Mouse (Mus musculus): ENCODE measurements around the gene Trip12. TPM values are rescaled to one million over a fixed set of nuclear protein-coding genes. Genes with fewer than 3 reads are reported as not detected.
A peak's percentile ranks its signal among the peaks of the same experiment; 100 is the strongest.

Trip12 gene
- polyA plus RNA-seq, 3 experiments from 2014 or later: 143 to 156 (median 151) TPM

DNA sequence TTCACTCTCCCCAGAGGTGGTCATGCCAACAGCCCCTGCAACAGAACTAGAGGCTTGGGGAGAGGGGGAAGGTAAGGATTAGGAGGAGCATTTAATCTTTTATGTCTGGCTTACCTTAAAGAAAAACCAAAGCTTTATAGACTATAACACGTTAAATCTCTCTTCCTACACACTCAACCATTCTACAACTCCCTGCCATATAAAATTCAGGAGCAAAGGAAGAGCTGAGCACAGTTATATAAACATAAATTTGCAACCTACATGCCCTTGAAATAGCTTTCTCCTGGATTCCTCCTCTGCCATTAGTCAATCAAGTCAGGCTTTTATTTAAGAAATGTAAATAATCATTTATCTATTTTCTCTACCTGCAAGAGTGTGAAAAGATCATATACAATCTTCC lies 62.9 kb downstream of the Trip12 start:
- no peak for ATAC-seq

DNA sequence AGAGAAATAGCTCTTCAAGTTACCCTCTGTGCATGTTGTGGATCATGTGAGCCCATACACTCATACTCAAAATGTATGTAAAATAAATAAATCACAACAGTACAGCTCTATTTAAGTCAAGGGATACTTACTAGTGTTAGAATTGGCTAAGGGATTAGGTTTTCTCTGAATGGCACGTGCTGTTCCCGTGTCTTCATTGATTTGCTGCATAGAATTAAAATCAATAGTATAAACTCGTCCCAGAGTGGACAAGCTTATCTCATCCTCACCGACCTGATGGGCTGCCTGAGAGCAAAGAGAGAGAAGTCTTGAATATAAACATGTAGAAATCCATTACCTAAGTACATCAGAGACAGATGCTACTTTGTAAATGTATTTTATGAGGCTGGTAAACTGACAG lies 81.5 kb downstream of the Trip12 start:
- no peak for ATAC-seq

GRCm38 (mm10) chr1:84742156-84742555 lies 98.2 kb downstream of the Trip12 start:
- peak; percentile 82 for ATAC-seq

GRCm38 (mm10) chr1:84740080-84740479 lies 100.2 kb downstream of the Trip12 start:
- ATAC-seq: no peak

DNA sequence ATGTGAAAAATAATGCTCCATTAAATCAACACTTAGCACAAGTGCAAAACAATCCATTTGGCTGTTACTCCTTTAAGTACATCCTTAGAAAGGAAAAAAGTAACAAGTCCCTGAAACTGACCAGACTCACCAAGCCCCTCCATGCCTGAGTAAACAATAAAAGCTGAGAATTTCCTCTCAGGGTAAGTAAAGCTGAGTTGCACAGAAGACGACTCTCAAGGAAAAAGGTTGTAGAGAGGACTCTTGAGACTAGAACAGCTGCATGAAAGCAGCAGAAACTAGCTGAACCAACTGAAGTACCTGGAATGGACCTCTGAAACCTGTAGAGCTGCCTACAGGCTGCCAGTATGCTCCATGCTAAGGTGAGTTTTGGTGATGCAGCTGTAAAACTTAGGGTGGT lies 103.2 kb downstream of the Trip12 start:
- ATAC-seq: no peak

DNA sequence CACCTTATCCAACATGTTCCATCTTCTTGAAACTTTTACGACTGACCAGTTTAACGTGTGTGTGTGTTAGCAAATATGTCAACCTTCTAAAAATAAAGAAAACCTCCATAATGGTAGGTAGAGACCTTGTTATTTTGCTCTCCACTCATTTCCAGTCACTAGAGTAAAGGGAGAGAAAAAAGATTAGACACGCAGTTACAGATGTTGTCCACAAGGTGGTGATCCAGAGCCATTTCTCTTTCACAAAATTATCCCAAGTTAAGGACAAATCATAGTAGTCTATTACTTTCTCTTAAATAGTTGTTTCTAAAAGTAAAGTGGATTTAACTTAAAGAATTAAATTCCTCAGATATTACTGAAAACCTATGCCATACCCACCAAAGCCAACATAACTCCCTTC lies 106.5 kb downstream of the Trip12 start:
- ATAC-seq: peak; percentile 63

DNA sequence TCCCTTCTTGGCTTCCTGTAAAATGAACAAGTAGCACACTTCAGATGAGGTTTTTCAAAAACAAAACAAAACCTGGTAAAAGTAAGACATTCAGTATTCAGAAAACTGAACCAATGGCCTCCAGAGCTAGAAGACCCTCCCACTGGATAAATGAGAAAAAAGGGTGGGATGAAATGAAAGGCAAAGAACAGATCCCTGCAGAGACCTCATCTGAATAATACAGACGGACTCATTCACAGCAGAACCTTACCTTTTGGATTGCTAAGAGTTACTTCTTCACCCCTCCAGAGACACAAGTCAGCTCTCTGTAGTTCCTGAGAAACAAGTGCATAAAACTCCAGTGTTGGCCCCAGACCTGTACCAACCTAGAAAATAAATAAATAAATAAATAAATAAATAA lies 108.6 kb downstream of the Trip12 start:
- ATAC-seq: no peak

- no peak for ATAC-seq
Measured at GRCm38 (mm10) chr1:84722841-84723240, 117.5 kb downstream of the Trip12 start.

- no peak for ATAC-seq
Measured at GRCm38 (mm10) chr1:84722371-84722770, 117.9 kb downstream of the Trip12 start.

GRCm38 (mm10) chr1:84721942-84722341 lies 118.4 kb downstream of the Trip12 start:
- ATAC-seq: no peak

- ATAC-seq: no peak
Measured at GRCm38 (mm10) chr1:84709810-84710785, 130.2 kb downstream of the Trip12 start.

DNA sequence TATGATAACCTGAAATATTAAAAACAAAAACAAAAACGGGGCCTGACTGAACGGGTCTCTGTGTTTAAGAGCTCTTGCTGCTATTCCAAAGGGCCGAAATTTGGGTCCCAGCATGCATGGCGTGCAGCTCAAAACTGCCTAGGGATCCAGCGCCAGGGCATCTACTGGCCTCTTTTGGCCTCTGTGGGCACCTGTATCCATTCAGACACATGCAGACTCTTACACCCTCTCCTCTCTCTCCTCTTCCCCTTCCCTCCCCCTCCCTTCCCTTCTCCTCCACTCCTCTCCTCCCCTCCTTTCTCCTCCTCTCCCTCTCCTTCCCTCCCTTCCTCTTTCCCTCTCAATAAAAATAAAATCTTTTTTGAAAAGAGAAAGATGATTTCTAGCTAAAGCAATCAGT lies 130.9 kb downstream of the Trip12 start:
- ATAC-seq: no peak

GRCm38 (mm10) chr1:84700254-84700653 lies 140.1 kb downstream of the Trip12 start:
- ATAC-seq: no peak

GRCm38 (mm10) chr1:84697136-84697535 lies 143.2 kb downstream of the Trip12 start:
- no peak for ATAC-seq

DNA sequence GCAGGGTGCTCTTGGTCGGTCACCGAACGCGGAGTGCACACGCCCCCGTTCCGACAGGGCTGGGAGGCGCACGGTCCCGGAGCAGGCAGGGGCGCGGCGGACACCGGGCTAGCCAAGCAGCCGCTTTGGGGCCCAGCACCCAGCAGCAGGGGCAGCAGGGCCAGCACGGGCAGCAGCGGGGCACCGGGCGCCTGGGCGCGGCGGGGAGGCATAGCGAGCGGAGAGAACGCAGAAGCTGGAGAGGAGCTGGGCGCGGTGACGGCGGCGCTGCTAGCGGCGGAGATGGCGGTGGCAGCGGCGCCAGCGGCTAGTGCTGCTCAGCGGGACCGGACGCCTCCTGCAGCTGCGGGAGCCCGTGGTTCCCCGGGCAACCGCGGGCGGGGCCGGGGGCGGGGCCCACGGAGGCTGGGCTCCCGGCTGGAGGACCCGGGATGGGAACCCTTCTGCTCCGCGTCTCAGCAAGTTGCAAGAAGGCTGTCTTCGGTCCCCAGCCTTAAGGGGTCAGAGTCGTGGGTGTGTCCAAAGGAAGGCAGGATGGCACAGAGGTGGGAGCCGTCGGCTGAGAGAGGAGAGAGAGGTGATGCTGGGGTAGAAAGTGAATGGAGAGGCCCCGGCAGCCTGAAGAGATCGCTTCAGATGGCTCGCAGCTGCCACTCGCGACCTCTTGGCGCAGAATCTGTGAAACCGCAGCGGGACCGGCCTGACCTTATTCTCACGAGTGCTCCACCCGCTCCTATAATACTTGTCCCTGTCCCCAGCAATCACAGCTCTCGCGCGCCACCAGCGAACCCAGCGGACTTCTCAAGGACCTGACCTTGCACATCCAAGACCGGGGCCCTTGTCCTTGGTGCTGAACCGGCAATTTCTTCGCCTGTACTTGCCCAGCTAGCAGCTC lies 144.6 kb downstream of the Trip12 start, which contains the start of gene Dner:
Dner (minus strand) TSS at position 705 of the 895 bp plus-strand sequence.
- no peak for ATAC-seq

DNA sequence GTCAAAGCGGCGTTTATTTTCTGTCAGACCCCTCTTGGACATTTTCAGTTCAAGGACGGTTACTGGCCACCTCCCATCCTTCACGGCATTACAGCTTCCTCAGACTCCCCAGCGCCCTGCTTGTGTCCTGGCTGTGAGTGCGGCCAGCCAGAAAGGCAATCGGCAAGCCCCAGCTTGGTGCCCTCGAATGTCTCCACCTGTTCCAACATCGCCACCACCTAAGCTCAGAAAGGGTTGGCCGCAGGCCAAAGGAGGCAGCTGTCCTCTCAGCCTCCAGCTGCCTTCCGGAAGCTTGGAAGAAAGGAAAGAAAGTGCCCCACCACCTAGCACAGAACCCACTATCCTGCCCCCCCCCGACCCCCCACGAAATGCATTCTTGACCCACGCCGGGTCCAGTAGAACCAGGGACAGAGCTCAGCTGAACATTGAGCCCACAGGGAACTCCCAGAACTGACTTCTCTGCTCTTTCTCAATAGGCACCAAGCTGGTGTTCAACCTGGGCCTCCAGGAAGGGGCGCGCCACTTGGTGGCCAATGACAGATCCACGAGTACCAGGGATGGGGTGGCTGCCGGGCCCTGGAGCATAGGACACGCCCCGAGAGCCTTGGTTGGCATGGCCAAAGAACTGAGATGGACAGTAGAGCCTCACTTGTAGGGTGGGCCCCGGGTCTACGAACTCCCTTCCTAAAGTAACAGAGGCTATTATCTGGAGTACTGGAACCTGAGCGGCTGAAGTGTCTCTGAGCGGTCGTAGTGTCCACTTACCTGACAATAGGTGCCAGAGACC lies 145.4 kb downstream of the Trip12 start:
- ATAC-seq: no peak

GRCm38 (mm10) chr1:84677910-84678309 lies 162.4 kb downstream of the Trip12 start:
- ATAC-seq: no peak

Other genes starting within 250 kb of the Trip12 start
- gene Dner, start 144.3 kb downstream of the Trip12 start, polyA plus RNA-seq (2017; shearing (Covaris generic)): under 1 TPM in 1 of 3 experiments, not detected in 2; 0.15 TPM
- gene Fbxo36, start 675 bp downstream of the Trip12 start, polyA plus RNA-seq (2017; shearing (Covaris generic)): 1 to 10 TPM; 1.7 to 3.1 (median 2.0) TPM
- gene Slc16a14, start 94.6 kb upstream of the Trip12 start, polyA plus RNA-seq (2017; shearing (Covaris generic)): not detected

Measured in inflammation-experienced regulatory T-cells, adult 6 months (primary cell).